Mouse (Mus musculus) adipocyte (in vitro differentiated cells): ENCODE measurements around the gene Ticrr.
A peak's percentile ranks its signal among the peaks of the same experiment; 100 is the strongest.

ENCODE experiments used
- DNase-seq: peaks from one replicate; pipeline ENCODE4 v3.0.0-alpha.2; 2016; ENCODE audit warnings: low spot score

The Ticrr gene

DNA sequence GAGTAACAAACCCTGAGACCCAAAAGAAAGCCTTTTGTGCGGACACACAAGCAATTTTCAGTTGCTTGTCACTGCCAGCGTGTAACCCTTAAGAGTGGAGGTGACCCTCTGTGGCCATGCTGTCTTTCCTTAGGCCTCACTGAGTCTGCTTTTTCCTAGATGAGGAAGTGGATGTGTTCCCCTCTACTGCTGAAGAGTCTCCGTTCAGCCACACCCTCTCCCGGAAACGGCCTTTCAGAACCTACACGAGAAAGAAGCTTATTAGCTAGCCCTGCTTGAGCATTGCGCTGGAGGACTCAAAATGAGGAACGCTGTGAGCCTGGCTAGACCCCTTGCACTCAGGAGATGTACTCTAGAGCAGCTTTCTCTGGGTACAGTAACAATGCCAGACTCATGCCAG, 36.5 kb downstream of the Ticrr start:
- no peak for DNase-seq

DNA sequence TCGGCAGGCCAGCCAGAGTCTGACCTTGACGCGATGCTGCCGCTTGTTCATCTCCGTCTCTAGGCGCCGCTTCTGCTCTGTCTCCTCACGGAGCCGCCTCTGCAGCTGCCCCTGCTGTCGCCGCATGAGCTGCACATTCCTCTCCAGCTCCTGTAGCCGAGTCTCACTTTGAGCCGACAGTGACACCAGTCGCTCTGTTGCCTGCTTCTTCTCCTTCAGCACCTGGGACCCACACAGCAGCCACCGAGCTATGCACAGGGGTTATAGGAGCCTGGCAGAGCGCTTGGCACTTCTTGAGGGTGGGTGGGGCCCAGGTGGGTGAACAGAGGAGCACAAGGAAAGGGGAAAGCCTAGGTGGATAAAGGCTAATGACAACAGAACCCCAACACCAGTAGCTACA, 42.8 kb downstream of the Ticrr start:
- DNase-seq, result no peak

- peak; percentile 25 for DNase-seq
Observed at GRCm38 (mm10) chr7:79705210-79705609, 45.2 kb downstream of the Ticrr start.

DNA sequence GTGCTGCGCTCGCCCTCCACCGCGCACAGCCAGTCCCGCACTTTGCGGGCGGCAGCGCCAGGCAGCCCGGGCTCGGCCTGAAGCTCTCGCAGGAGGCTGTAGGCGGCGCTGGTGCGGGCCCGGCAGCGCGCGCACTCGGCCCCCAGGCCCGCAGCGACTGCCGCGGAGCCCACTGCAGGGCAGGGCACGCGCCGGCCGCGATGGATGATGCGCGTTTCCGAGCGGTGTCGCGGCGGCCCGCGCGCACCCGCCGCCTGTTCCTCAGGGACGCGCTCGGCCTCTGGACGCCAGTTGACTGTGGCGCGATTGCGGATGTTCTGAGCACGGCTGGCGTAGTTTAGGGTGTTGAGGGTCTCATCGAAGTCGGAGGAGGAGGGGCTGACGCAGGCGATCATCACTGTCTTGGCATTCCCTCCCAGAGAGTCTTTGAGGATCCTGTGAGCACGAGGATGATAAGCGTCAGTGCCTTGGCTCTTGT, 50.2 kb downstream of the Ticrr start:
- DNase-seq, result no peak

GRCm38 (mm10) chr7:79710831-79711230, 50.8 kb downstream of the Ticrr start:
- no peak for DNase-seq

DNA sequence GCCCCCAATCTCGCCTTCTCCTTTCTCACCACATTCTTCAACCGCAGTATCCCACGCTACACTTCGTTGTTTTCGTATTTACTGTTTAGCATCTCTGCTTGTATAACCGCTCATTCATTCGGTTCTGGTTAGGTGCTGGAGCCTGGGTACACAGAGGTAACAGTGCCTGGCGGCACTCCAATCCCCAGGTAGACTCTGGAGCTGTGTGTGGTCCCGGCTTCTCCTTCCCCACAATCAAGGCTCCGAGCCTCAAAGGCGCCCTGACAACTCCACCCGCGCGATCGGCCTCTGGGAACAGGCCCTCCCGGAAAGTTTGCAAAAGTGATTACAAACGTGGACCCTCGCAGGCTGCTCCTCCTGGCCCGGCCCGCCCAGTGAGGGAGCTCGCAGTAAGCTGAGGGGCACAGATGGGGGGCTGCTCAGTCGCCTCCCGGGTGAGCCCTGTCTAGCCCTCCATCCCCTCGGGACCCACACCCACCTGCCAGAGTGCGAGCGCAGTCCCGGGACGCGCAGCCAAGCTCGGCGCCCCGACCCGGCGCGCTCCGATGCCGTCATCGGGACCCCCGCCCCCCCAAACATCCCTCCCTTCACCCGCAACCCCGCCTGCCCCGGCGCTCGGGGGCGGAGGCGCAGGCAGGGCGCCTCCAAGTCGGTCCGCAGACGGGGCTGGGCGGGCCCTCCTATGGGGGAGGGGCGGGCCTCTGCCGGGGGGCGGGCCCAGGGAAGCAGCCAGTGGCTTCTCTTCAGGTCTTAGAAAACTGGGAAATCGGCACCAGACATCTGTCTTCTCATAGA, 55.4 kb downstream of the Ticrr start, which contains the start of gene Kif7:
Gene Kif7, minus strand, starts transcription at position 534 of the 795 bp plus-strand sequence.
- DNase-seq, result peak; percentile 66

- peak; percentile 76 for DNase-seq
Observed at GRCm38 (mm10) chr7:79721386-79721977, 61.5 kb downstream of the Ticrr start.

- peak; percentile 70 for DNase-seq
Observed at GRCm38 (mm10) chr7:79727091-79727490, 67.1 kb downstream of the Ticrr start.

DNA sequence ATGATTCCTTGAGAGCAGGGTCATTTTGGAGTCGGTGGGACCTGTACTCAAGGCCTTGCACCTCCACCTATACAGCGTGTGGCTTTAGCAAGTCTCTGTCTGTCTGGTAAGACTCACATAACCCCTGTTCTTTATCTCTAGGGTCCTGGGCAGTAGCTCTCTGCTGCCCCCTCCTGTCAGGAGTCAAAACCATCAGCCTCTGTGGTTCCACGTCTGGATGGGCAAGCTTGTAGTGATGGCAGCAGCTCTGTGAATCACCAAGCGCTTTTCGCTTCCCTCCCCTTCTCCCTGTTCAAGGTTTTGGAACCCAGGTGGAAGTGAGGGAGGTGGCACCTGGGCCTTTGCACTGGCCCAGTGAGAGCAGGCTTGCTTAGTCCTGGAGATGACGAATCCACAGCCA, 68.2 kb downstream of the Ticrr start:
- DNase-seq, result peak; percentile 77

- peak; percentile 72 for DNase-seq
Observed at GRCm38 (mm10) chr7:79729169-79729568, 69.2 kb downstream of the Ticrr start.

DNA sequence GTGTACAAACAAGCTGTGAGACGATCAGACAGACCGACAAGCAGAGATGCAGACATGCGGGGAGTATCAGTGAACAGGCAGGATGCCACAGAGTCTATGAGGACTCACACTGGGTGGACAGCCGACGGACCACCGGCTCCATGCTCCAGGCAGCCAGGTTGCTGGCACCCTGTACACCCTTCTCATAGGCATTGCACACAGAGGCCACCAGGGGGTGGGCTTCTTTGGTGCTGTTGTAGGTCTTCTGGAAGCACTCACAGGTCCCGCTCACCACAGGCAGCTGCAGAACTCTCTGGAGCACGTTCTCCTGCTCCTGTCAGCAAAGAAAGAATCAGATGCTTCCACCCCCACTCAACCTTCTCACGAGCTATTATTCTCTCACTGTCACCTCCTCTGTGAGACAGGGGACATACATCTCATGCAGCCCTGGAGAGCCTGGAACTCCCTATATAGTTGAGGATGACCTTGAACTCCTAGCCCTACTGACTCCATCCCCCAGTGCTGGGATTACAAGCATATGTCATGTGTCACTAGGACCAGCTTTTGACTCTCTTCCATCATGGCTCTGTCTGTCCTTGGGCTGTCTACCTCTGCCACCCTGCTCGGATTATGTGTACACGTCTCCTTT, 69.9 kb downstream of the Ticrr start:
- peak; percentile 60 for DNase-seq

- DNase-seq, result peak; percentile 44
Observed at GRCm38 (mm10) chr7:79731438-79731837, 71.4 kb downstream of the Ticrr start.

DNA sequence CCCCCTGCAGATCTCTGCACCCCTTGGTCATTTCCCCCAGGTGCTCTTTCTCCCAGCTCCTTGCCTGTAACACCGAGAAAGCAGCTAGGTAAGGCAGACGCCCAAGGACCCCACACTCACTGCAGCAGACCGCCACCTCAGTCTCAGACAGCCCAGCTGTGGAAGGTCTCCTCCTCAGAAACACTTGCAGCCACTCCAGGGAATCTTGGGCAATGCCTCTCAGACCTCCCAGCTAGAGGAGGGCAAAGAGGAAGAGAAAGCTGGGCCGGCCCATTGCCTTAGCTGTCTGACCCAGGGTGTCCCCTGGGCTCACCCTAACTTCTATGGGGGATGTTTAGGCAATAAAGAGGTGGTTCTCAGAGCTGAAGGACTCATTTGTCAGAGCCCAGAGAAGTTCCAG, 72.6 kb downstream of the Ticrr start, which contains the start of gene Plin1:
Gene Plin1, minus strand, starts transcription at position 282 of the 400 bp plus-strand sequence.
- peak; percentile 88 for DNase-seq

DNA sequence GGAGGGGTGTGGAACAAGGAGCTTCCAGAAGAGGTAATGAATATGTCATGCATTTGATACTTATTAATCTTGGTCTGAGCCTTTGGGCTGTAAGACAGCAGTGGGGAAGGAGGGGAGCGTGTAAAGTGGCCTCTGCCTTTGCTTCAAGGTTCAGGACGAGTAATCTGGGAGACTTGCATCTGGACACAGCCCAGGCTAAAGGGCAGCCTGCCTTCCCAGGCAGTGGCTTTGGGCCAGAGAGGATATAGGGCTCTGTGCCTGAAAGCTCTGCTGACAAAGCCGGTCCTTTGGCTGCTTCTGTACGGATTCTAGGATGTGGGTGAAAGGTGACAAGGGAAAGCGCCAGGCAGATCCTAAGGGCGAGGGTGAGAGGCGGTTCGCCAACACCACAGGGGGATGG, 74.6 kb downstream of the Ticrr start:
- peak; percentile 96 for DNase-seq

- DNase-seq, result no peak
Observed at GRCm38 (mm10) chr7:79736511-79736910, 76.5 kb downstream of the Ticrr start.

DNA sequence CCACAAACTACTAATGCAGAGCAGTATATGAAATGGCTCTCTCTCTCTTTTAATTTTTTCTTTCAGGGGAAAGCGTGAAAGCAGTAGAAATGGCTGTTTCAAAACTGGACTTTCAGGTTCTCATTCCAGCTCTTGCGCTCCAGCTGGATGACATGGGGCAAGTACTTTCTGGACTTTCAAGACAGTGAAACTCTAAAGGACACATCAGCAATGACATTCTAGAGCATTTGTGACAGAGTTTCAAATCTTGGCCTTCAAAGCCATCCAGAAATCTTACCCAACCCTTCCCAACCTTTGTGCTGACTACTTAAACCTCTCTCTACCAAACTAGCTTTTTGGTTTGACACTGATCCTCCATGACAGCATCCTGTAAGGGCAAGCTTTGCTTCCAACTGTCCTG, 78.9 kb downstream of the Ticrr start:
- peak; percentile 38 for DNase-seq

- DNase-seq, result peak; percentile 70
Observed at GRCm38 (mm10) chr7:79740279-79740678, 80.3 kb downstream of the Ticrr start.

DNA sequence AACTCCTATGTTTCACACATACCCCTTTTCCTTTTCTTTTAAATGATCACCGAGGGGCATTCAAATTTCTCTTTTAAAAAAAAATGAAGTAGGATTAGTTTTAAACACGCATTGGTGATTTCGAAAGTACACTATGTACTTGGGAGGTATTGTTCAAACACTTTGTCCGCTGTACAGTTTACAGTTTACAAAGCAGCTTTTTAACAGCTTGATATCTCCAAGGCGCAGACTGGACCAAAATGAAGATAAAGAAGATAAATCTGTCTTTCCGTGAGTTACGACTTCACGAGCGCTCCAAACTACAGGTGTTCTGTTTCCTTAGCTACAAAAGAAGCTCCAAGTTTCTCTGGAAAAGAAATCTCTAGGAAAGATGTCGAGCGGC, 82.3 kb downstream of the Ticrr start:
- no peak for DNase-seq

DNA sequence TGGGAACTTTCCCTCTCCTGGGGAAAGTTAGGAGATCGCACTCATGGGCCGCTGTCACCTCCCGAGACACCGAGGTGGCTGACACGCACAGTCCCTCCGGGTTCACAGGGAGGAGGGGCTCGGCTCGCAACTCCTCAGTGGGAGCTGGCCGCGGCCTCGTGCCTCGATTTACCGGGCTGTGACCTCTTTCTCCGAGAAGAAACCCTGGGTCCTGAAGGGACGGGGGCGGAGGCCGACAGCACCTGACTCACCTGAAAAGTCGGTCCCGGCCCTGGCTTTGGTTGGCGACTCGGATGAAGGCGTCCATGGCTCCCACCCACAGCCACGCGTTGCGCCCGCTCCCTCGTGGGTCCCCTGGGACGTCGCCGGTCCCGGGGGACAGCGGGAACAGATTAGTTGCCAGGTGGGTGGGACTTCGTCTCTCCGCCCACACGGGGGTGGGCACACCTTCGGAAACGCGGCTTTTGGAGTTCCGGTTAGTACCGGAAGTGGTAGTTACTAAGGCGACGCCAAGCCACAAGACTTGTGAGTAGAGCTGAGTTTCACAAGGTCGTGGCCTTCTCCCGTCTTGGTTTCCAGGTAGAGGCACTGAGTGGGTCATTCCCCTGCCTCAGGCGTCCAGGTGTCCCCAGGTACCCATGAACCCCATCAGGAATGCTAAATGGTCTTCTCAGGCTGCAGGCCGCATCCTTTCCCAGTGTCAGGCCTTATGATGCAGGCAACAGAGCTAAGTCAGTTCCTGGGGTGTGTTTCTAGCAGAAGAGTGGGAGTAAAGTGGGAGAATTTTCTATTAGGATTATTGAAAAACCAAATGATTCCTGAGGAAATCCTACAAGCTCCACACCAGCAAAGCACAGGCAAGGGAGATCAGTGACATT, 82.9 kb downstream of the Ticrr start, which contains the start of the genes Pex11a and Wdr93:
Gene Pex11a, minus strand, starts transcription at position 473 of the 878 bp plus-strand sequence.
Gene Wdr93, plus strand, starts transcription at position 505 of the 878 bp plus-strand sequence.
- DNase-seq, result peak; percentile 86

GRCm38 (mm10) chr7:79744051-79744450, 84.1 kb downstream of the Ticrr start:
- no peak for DNase-seq

DNA sequence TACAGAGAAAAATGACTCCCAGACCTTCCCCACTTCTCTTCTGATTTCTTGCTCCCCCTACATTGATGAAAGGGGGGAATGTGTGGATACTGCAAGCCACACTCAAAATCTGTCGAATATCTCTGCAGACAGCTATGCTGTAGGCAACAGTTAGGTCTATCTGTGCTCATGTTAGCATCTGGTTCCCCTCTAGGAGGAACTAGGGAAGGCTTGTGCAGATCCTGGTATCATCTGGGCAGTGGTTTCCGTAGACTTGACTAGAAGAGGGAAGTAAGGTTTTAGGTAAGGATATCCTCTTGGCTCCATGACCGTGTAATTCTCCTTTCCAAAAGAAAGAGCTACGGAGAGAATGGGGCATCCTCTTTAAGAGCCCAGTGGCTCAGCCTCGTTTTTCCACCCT, 84.6 kb downstream of the Ticrr start:
- no peak for DNase-seq

GRCm38 (mm10) chr7:79747659-79748058, 87.7 kb downstream of the Ticrr start:
- DNase-seq, result no peak
